Mouse (Mus musculus): ENCODE data around the gene Cerkl. TPM values are rescaled to one million over a fixed set of nuclear protein-coding genes. Genes with fewer than 3 reads are reported as not detected.

The Cerkl gene
- polyA plus RNA-seq, 1 experiment, result 1.1 TPM

DNA sequence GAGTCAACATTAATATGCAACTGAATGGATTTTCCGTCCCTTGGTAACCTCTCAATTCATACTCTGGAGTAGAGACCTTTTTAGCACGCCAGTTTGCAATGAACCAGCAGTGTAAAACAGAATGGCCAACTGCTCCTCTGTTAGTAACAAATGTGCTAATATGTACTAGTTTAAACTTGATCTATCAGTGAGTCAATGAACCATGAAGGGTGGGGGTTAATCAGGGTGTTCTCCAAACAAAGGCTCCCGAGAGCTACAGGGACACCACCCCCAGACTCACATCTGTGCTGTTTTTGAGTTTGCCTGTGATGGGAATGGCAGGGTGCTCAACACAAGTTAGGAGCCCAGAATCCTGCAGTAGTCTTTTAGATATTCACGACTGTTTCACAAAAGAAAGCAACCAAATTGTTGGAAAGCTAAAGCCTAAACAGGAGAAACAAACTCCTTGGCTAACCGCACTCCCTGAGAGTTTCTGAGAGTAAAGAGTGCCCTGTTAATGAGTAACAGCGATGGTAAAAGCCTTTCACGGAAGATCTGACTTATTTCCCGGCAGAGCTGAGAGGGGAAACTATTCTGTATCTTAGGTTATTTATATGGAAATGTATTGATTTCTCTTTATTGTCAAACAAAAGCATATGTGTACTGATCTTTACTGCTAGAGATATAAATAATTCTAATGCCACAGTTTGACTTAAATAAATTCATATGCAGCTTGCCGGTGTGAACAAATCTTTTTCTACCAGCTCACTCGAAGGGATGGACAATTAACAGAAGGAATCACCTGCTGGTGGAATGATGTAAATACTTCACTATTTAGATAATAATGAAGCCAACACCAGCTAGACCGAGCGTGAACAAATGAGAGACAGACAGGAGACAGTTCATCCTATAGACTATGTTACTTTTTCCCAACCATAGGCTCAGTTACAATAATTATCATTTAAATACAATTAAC, 77.2 kb downstream of the Cerkl start:
- WGBS, result 47% methylated on average over 12 of the region's 12 CpGs
- Histone ChIP-seq H3K4me1 (ENCODE audit: control insufficient read depth, insufficient read depth, low read length) (no peaks in the 10 kb centered on the region), H3K4me3 (replicated peaks; ENCODE audit: extremely low read depth, low read depth, low read length) (no peak overlapping the region)
- TF ChIP-seq CTCF (IDR thresholded peaks at IDR 0.05; ENCODE audit: insufficient read depth, low read length), result no peak
- no peak for TF ChIP-seq POLR2A (IDR thresholded peaks at IDR 0.05; ENCODE audit: borderline replicate concordance, extremely low read depth, low read depth, low read length)
- no peak for DNase-seq

GRCm38 (mm10) chr2:79378346-79379086, 78.1 kb downstream of the Cerkl start:
- H3K4me3 ChIP-seq (replicated peaks; ENCODE audit: extremely low read depth, low read depth, low read length), result no peak overlapping the region
- DNase-seq, result no peak
- TF ChIP-seq CTCF (IDR thresholded peaks at IDR 0.05; ENCODE audit: insufficient read depth, low read length) (no peak), POLR2A (IDR thresholded peaks at IDR 0.05; ENCODE audit: borderline replicate concordance, extremely low read depth, low read depth, low read length) (no peak)
- 72% methylated on average over 8 of the region's 8 CpGs for WGBS
- H3K4me1 ChIP-seq (ENCODE audit: control insufficient read depth, insufficient read depth, low read length), result no peaks in the 10 kb centered on the region

- Histone ChIP-seq H3K4me3 (replicated peaks; ENCODE audit: extremely low read depth, low read depth, low read length) (no peak overlapping the region), H3K4me1 (ENCODE audit: control insufficient read depth, insufficient read depth, low read length) (no peaks in the 10 kb centered on the region)
- 41% methylated on average over 6 of the region's 6 CpGs for WGBS
- TF ChIP-seq POLR2A (IDR thresholded peaks at IDR 0.05; ENCODE audit: borderline replicate concordance, extremely low read depth, low read depth, low read length) (no peak), CTCF (IDR thresholded peaks at IDR 0.05; ENCODE audit: insufficient read depth, low read length) (peak; percentile 49)
- no peak for DNase-seq
Measured at GRCm38 (mm10) chr2:79372486-79373200, 83.9 kb downstream of the Cerkl start.

DNA sequence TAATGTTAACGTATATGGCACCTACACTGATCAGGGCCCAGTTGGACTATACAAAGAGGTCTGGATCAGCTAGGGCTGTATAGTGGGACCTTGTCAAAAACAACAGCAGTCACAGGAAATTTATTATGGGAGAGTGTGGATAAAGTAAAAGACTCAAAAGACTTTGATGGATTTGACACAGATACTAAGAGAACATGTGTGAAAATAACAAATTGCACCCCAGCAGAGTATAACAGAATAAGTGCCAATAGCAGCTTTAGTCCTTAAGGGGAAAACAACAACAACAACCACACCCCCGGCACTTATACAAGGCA, 84.5 kb downstream of the Cerkl start:
- Histone ChIP-seq H3K4me1 (ENCODE audit: control insufficient read depth, insufficient read depth, low read length) (no peaks in the 10 kb centered on the region), H3K4me3 (replicated peaks; ENCODE audit: extremely low read depth, low read depth, low read length) (no peak overlapping the region)
- 68% methylated on average over 2 of the region's 2 CpGs for WGBS
- no peak for DNase-seq
- TF ChIP-seq POLR2A (IDR thresholded peaks at IDR 0.05; ENCODE audit: borderline replicate concordance, extremely low read depth, low read depth, low read length) (no peak), CTCF (IDR thresholded peaks at IDR 0.05; ENCODE audit: insufficient read depth, low read length) (no peak)

DNA sequence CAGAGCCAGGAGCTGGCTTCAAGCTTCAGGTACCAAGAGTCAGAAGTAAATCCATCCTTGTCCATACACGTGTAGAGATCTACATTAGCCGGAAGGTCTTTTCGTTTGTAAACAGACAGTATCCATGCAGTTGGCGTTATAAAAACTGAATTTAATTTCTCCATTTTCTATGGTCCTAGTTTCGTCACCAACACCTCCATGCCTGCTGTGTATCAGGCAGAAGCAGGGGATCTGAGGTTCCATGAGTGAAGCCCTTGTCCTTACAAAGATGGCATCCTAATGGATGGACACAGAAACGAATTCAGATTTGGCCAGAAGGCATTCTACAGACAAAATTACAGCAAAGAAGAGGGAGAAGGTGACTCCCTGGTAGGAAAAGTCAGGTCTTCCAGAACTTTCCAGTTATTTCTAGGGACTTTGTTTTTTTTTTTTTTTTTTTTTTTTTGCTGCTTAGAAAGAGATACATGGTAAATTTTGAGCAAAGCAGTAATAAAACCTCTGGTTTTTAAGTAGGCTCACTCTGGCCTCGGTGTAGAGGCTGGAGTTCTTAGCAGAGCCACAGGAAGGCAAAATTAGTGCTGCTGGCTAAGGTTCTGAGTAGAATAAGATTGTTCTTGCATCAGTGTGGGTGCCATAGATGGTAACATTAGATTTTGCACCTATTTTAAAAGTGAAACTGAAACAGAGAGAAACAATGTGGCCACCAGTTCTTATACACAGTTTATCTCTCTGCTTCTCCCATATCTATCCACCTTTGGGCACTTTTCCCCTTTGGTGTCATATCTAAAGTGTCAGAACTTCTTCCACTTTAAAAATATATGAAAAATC, 85.0 kb downstream of the Cerkl start:
- 84% methylated on average over 7 of the region's 7 CpGs for WGBS
- TF ChIP-seq POLR2A (IDR thresholded peaks at IDR 0.05; ENCODE audit: borderline replicate concordance, extremely low read depth, low read depth, low read length) (no peak), CTCF (IDR thresholded peaks at IDR 0.05; ENCODE audit: insufficient read depth, low read length) (no peak)

GRCm38 (mm10) chr2:79370711-79371312, 85.8 kb downstream of the Cerkl start:
- no peak for DNase-seq
- no peak for TF ChIP-seq CTCF (IDR thresholded peaks at IDR 0.05; ENCODE audit: insufficient read depth, low read length)
- TF ChIP-seq POLR2A (IDR thresholded peaks at IDR 0.05; ENCODE audit: borderline replicate concordance, extremely low read depth, low read depth, low read length), result no peak
- 65% methylated on average over 9 of the region's 9 CpGs for WGBS
- H3K4me1 ChIP-seq (ENCODE audit: control insufficient read depth, insufficient read depth, low read length), result no peaks in the 10 kb centered on the region
- no peak overlapping the region for H3K4me3 ChIP-seq (replicated peaks; ENCODE audit: extremely low read depth, low read depth, low read length)

More for the DNA sequence above, 85.0 kb downstream of the Cerkl start:
- no peaks in the 10 kb centered on the region for H3K4me1 ChIP-seq (ENCODE audit: control insufficient read depth, insufficient read depth, low read length)
- DNase-seq, result no peak
- no peak overlapping the region for H3K4me3 ChIP-seq (replicated peaks; ENCODE audit: extremely low read depth, low read depth, low read length)

DNA sequence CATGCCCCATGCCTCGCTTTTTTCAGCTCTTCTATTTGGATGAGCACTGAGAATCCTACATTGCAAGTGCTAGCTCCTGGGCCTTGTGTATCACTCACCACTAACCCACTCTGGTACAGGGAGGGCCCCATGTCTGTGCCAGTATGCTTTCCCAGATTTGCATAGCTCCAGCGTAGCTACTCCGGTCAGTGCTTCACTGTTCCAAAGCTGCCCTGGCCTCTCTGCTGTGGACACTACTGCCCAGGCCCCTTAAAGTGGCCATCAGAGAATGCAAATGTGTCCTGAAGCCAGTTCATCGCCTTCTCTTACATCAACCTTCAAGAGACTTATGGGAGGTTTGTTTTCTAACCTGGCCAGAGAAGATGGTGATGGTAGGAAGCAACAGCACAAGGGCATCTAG, 86.7 kb downstream of the Cerkl start:
- no peak for DNase-seq
- Histone ChIP-seq H3K4me1 (ENCODE audit: control insufficient read depth, insufficient read depth, low read length) (no peaks in the 10 kb centered on the region), H3K4me3 (replicated peaks; ENCODE audit: extremely low read depth, low read depth, low read length) (no peak overlapping the region)
- TF ChIP-seq POLR2A (IDR thresholded peaks at IDR 0.05; ENCODE audit: borderline replicate concordance, extremely low read depth, low read depth, low read length) (no peak), CTCF (IDR thresholded peaks at IDR 0.05; ENCODE audit: insufficient read depth, low read length) (no peak)
- WGBS, result 91% methylated on average over 4 of the region's 4 CpGs

- DNase-seq, result no peak
- no peak for TF ChIP-seq CTCF (IDR thresholded peaks at IDR 0.05; ENCODE audit: insufficient read depth, low read length)
- no peak for TF ChIP-seq POLR2A (IDR thresholded peaks at IDR 0.05; ENCODE audit: borderline replicate concordance, extremely low read depth, low read depth, low read length)
- 70% methylated on average over 7 of the region's 7 CpGs for WGBS
- Histone ChIP-seq H3K4me3 (replicated peaks; ENCODE audit: extremely low read depth, low read depth, low read length) (no peak overlapping the region), H3K4me1 (ENCODE audit: control insufficient read depth, insufficient read depth, low read length) (no peaks in the 10 kb centered on the region)
Measured at GRCm38 (mm10) chr2:79369061-79369524, 87.5 kb downstream of the Cerkl start.

All from lung, adult 2 months (tissue).